Mouse (Mus musculus): Measurements from ENCODE around the gene Zfp512.
"Not testable (repeated sequence)": the region's sequence is repeated elsewhere in the genome, so short reads cannot be mapped to it uniquely, and the experiment has no call there.

DNA sequence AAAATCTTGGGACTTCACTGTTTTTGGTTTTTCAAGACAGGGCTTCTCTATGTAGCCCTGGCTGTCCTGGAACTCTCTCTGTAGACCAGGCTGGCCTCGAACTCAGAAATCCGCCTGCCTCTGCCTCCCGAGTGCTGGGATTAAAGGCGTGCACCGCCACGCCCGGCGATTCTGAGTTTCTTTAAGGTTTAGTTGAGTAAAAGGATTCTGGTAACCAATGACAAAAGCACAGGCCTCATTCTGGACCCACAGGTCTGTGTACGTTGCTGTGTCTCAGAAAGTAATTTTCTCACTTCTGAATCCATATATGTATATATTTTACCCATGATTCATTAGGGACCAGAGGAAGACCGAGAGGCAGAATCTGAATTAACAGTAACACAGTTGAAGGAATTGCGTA is 75.5 kb downstream of the Zfp512 start, which contains the start of gene Supt7l:
- TF ChIP-seq CTCF (conservative IDR thresholded peaks at IDR 0.05; ENCODE audit: low read length); NANOG (IDR thresholded peaks at IDR 0.05; ENCODE audit: borderline replicate concordance, low read length); POU5F1 (IDR thresholded peaks at IDR 0.05; ENCODE audit: borderline replicate concordance, low read length): not testable (repeated sequence)

Data from E14TG2a.4 (cell line).